Mouse (Mus musculus) limb, embryonic 10.5 days (tissue): ENCODE results near the gene Map2k6. TPM values are rescaled to one million over a fixed set of nuclear protein-coding genes. Genes with fewer than 3 reads are reported as not detected.

Experiments used
- DNase-seq: peaks from one replicate; pipeline ENCODE4 v3.0.0-alpha.2; 2017; ENCODE audit warnings: low spot score
- H3K27ac ChIP-seq: fragments of 300-500 bp; sonication (generic); 2 replicates; pipeline ENCODE4 v1.5.1; 2016; ENCODE audit warnings: mild to moderate bottlenecking
- H3K27me3 ChIP-seq: fragments of 300-500 bp; sonication (generic); 2 replicates; pipeline ENCODE4 v1.6.1; 2016; ENCODE audit warnings: low read depth, mild to moderate bottlenecking; ENCODE audit not compliant: poor library complexity, severe bottlenecking
- H3K36me3 ChIP-seq: fragments of 300-500 bp; sonication (generic); 2 replicates; pipeline ENCODE4 v1.6.1; 2016; ENCODE audit warnings: mild to moderate bottlenecking, moderate library complexity
- H3K4me1 ChIP-seq: fragments of 300-500 bp; sonication (generic); 2 replicates; pipeline ENCODE4 v1.6.1; 2016
- H3K4me3 ChIP-seq: fragments of 300-500 bp; sonication (generic); 2 replicates; pipeline ENCODE4 v1.5.1; 2016; ENCODE audit warnings: mild to moderate bottlenecking, moderate library complexity
- H3K9me3 ChIP-seq: fragments of 300-500 bp; sonication (generic); replicated peaks from 2 replicates; pipeline ENCODE4 v1.6.1; 2016; ENCODE audit warnings: mild to moderate bottlenecking
- WGBS: fragments of 180-500 bp; shearing (Covaris S2); methylation state at CpG from one replicate; pipeline ENCODE4 v1.1.7; 2016; 5-methylcytosine and 5-hydroxymethylcytosine counted together
- polyA plus RNA-seq: library from polyadenylated mRNA; unstranded; fragments of >200 nt; fragmentation: Nextera tagmentation; extraction: Ambion mirVana; gene quantifications from 2 replicates; pipeline ENCODE4 v1.2.1, GENCODE M21; 2016

Map2k6 gene
- polyA plus RNA-seq, 1 experiment from 2014 or later: 49.1 TPM

DNA sequence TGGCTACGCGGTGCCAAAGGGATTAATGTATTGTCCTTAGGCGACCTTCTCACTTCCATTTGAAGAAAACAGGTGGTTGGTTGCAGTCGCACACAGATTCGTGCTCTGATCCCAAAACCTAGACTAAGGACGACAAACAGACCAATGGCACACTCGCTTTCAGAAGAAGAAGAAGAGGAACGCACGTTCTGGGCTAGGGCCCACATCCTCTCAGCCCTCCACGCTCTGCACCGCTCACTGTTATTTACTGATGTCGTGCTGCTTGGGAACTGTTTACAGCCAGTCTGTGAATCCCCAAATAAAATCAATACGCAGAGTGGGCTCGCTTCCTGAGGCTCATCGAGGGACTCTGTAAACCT, 18.6 kb upstream of the Map2k6 start:
- 26% methylated on average over 15 of the region's 15 CpGs for WGBS
- H3K27ac ChIP-seq: peak overlapping the region; percentile 76
- H3K9me3 ChIP-seq: no peaks in the 10 kb centered on the region
- no peak for DNase-seq
- H3K4me1 ChIP-seq: peaks cover 11% of the 10 kb centered on the region
- no peaks in the 10 kb centered on the region for H3K27me3 ChIP-seq
- H3K4me3 ChIP-seq: peak overlapping the region; percentile 52
- no peaks in the 10 kb centered on the region for H3K36me3 ChIP-seq

DNA sequence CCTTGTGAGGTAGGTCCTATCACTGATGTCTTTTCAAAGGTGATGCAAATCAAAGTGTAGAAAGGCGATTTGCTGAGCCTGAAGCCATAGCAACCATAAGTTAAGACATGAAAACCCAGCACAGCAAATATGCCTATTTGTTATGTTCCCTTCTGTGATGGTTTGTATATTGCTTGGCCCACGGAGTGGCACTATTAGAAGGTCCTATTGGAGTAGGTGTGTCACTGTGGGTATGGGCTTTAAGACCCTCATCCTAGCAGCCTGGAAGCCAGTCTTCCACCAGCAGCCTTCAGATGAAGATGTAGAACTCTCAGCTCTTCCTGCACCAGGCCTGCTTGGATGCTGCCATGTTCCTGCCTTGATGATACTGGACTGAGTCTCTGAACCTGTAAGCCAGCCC, 13.4 kb upstream of the Map2k6 start:
- Histone ChIP-seq H3K4me3 (no peak overlapping the region), H3K4me1 (peaks cover under 1% of the 10 kb centered on the region; the same call in 1 of the 2 replicates), H3K9me3 (no peaks in the 10 kb centered on the region), H3K27me3 (no peaks in the 10 kb centered on the region), H3K36me3 (no peaks in the 10 kb centered on the region), H3K27ac (no peak overlapping the region)
- 92% methylated on average over 2 of the region's 2 CpGs for WGBS
- DNase-seq: no peak

DNA sequence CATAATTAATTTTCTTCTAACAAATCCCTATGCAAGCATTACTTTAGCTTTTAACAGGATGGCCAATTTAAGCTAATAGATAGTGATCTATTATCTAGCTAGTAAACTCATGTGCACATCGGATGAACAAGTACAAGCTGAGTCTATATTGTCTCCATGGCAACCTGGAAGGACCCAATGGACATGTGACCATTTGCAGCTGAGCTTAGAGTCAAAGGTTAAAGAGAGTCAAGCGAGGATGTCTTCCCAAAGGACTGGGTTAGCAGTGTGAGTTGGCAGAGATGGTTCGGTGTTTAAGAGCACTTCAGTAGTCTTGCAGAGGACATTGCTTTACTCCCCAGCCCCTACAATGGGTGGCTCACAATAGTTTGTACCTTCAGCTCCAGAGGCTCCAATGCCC, 6.2 kb upstream of the Map2k6 start:
- no peak for DNase-seq
- H3K9me3 ChIP-seq: no peaks in the 10 kb centered on the region
- WGBS: 81% methylated on average over 3 of the region's 3 CpGs
- no peaks in the 10 kb centered on the region for H3K36me3 ChIP-seq
- H3K4me1 ChIP-seq: peaks cover 7% of the 10 kb centered on the region; the same call in 1 of the 2 replicates
- H3K27me3 ChIP-seq: no peaks in the 10 kb centered on the region
- H3K27ac ChIP-seq: no peak overlapping the region
- H3K4me3 ChIP-seq: no peak overlapping the region

DNA sequence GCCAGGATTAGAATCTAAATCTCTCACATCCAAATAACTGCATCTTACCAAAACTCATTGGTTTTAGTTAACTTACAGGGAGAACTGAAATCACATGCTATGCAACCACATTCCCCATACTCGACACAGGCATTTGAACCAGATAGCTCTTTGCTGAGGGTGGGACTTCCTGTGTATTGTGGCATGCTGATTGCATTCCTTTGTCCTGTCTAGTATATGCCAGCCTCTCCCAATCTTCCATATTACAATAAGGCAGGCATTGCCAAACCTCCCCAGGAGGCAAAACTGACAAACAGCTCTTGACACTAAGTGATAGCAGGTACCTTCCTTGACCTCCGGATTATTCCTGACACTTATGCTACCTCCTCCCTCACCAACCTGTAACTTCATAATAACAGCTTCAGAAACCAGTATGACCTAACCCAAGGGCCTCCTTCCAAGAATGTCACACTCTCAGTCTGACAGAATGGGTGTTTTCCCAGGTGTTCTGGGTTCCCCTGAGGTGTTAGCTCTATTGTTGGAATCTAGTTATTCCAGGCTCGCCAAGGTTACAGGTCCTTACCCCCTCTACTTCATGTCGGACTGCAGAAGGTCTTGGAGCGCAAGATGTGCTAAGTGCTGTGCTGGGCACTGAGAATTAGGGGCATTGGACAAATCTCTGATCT, 4.0 kb upstream of the Map2k6 start:
- DNase-seq: no peak
- no peak overlapping the region for H3K27ac ChIP-seq
- no peaks in the 10 kb centered on the region for H3K27me3 ChIP-seq
- H3K4me3 ChIP-seq: no peak overlapping the region
- WGBS: 85% methylated on average over 5 of the region's 5 CpGs
- peaks cover 7% of the 10 kb centered on the region; the same call in 1 of the 2 replicates for H3K4me1 ChIP-seq
- H3K36me3 ChIP-seq: no peaks in the 10 kb centered on the region
- no peaks in the 10 kb centered on the region for H3K9me3 ChIP-seq

DNA sequence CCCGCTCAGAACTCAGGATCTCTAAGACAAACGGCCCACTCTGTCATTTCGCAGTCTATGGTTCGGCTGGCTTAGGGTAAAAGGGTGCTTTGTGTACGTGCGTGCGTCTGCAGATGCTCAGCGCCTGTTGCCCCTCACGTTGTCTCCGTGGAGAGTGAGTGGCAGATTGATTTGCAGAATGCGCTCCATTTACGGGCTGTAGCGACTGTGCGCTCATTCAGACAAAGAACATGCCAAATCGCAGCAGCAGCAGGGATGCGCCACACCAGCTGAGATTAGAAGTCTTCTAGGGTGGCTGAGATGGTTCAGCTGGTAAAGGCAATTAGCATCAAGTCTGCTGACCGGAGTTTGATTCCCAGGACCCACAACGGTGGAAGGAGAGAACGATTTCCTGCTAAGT, 2.8 kb upstream of the Map2k6 start:
- no peak overlapping the region; the same call in 1 of the 2 replicates for H3K27ac ChIP-seq
- peak overlapping the region; percentile 20; the same call in 1 of the 2 replicates for H3K4me3 ChIP-seq
- WGBS: 61% methylated on average over 19 of the region's 19 CpGs
- H3K9me3 ChIP-seq: no peaks in the 10 kb centered on the region
- no peak for DNase-seq
- H3K4me1 ChIP-seq: peaks cover 14% of the 10 kb centered on the region
- H3K27me3 ChIP-seq: no peaks in the 10 kb centered on the region
- no peaks in the 10 kb centered on the region for H3K36me3 ChIP-seq

DNA sequence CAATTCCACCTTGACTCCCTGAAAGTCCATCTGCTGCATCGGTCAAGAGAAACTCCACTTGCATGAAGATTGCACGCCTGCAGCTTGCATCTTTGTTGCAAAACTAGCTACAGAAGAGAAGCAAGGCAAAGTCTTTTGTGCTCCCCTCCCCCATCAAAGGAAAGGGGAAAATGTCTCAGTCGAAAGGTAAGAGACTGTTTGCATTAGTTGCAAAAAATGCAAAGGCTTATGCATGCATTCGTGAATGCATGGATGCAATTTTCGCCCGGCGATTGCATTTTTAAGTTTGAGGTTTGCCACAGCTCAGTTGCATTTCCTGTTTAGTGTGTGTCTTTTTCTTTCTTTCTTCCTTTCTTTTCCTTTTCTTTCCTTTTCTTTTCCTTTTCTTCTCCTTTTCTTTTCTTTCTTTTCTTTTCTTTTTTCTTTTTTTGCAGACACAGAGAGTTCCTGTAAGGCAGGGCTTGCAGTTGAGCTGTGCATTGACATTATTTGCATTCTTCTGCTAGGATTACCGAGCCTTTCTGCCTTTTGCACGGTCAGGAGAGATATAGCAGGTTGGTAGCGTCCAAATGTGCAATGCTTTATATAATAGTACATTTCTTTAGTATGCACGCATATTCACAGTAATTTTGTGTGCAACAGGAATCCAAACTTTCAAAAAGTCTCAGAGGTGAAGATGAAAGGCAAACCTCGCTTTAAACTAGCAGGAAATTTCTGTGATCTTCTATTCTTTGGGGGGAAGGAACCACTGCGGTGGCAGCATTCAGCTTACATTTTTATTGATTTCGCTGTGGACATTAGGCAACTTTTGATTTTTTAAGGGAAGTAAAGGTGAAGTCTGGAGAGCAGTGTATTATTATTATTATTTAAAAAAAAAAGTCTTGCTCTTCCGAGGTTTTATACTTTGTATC, 573 bp downstream of the Map2k6 start:
- Histone ChIP-seq H3K36me3 (0 out of 2 replicates have a peak, but pooled peaks cover 5% of the 10 kb centered on the region), H3K4me3 (peak overlapping the region; percentile 58), H3K4me1 (peaks cover 32% of the 10 kb centered on the region), H3K9me3 (no peaks in the 10 kb centered on the region), H3K27me3 (no peaks in the 10 kb centered on the region), H3K27ac (peak overlapping the region; percentile 86)
- WGBS: 18% methylated on average over 15 of the region's 15 CpGs
- no peak for DNase-seq

DNA sequence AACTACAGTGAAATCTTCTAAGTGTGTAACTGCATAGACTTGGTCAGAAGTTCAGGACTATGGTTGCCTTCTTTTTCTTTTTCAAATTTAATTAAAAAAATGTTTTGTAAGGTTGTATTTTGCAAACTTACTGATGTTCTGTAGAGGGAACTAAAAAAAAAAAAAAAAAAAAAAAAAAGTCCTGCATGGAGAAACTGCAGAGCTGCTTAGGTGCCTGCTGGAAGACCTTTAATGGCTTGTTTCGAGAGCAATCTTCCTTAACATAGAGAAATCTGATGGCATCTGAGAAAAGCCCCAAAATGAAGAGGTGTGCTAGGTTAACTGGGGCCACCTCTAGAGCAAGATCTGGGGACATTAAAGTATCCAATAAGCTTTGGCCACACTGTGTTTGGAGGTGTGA, 1.4 kb downstream of the Map2k6 start:
- no peak for DNase-seq
- Histone ChIP-seq H3K36me3 (0 out of 2 replicates have a peak, but pooled peaks cover 5% of the 10 kb centered on the region), H3K9me3 (no peaks in the 10 kb centered on the region), H3K4me3 (peak overlapping the region; percentile 58), H3K27ac (no peak overlapping the region), H3K27me3 (no peaks in the 10 kb centered on the region), H3K4me1 (peaks cover 32% of the 10 kb centered on the region)
- 39% methylated on average over 1 of the region's 1 CpGs for WGBS

DNA sequence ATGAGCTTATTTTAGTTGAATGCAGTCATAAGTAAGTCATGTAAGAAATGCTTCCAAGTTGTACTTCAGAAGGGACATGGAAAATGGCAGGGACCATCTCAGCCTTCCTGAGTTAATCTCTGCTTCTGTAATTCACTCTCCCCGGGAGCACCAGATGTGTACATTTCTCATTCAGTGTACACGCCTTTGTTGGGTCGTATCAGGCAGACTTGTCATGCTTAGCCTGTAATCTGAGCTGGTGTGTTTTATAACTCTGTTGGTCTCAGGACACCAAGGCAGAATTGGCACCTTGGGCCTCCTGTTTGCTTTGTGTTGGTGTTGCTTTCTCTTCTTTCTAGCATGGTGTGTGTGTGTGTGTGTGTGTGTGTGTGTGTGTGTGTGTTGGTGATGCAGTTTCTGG, 3.7 kb downstream of the Map2k6 start:
- Histone ChIP-seq H3K27ac (no peak overlapping the region), H3K9me3 (no peaks in the 10 kb centered on the region), H3K4me3 (no peak overlapping the region), H3K36me3 (peaks cover 13% of the 10 kb centered on the region), H3K27me3 (no peaks in the 10 kb centered on the region), H3K4me1 (peaks cover 24% of the 10 kb centered on the region)
- WGBS: 29% methylated on average over 3 of the region's 3 CpGs
- no peak for DNase-seq

DNA sequence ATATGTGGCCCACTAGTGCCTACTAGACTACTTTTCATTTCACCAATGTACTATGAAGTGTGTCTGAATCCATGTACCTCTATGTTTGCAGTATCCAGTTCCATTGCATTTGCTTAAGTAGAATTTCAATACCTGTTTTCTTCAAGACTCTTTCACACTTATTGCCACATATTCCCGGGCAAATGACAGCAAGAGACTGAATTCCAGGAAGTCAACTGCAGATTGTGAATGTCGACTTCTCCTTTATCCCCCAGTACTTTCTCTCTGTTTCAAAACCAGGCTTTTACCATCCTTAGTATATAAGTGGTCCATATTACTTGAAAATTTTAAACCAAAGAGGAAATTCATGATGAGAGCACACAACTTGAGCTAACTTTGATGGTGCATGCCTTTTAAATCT, 4.7 kb downstream of the Map2k6 start:
- WGBS: 94% methylated on average over 2 of the region's 2 CpGs
- no peak for DNase-seq
- H3K36me3 ChIP-seq: peaks cover 13% of the 10 kb centered on the region

DNA sequence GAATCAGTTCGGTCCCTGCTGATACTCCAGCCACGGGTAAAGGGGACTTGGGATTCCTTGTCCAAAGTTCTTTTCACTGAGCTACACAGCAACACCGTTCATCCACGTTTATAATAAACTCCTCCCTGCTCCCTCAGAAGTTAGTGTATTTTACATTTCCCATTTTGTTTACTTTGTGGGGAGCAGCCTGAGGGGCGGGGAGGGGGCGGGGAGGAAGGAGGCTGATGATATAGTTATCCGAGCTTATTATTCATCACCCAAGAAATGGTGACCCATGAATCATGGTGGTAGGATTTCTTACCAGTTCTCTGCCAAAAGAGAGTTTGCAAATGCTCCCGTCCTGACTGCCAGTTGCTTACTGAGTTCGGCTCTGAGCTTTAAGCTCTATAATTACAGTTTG, 6.7 kb downstream of the Map2k6 start:
- peaks cover 21% of the 10 kb centered on the region for H3K4me1 ChIP-seq
- WGBS: 80% methylated on average over 9 of the region's 9 CpGs
- H3K27me3 ChIP-seq: no peaks in the 10 kb centered on the region
- no peak overlapping the region for H3K27ac ChIP-seq
- DNase-seq: no peak
- no peaks in the 10 kb centered on the region for H3K9me3 ChIP-seq
- H3K4me3 ChIP-seq: no peak overlapping the region
- H3K36me3 ChIP-seq: peaks cover 20% of the 10 kb centered on the region

More for the DNA sequence above, 4.7 kb downstream of the Map2k6 start:
- H3K27me3 ChIP-seq: no peaks in the 10 kb centered on the region
- no peak overlapping the region for H3K4me3 ChIP-seq
- H3K9me3 ChIP-seq: no peaks in the 10 kb centered on the region
- no peak overlapping the region for H3K27ac ChIP-seq
- peaks cover 24% of the 10 kb centered on the region for H3K4me1 ChIP-seq

DNA sequence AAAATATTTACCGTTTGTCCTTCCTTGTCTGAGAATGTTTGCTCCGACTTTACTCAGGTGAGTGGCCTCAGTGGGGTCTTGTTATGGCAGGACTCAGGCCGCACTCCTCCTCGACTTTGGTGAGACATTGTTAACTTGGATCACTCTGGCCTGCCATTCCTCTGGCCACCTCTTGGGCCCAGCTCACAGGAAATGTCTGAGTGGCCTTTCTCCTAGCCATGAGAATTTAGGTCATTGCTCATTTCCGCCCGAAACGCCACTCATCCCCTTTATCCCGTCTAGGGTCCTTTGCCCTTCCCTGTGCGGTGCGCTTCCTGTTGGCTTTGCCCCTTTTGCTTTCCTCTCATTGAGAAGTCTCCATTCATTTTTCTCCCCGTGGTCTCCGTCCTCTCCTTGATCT, 10.2 kb downstream of the Map2k6 start:
- H3K4me3 ChIP-seq: no peak overlapping the region
- no peaks in the 10 kb centered on the region for H3K27me3 ChIP-seq
- H3K36me3 ChIP-seq: peaks cover 23% of the 10 kb centered on the region
- H3K27ac ChIP-seq: peak overlapping the region; percentile 10; the same call in 1 of the 2 replicates
- DNase-seq: no peak
- H3K9me3 ChIP-seq: no peaks in the 10 kb centered on the region
- WGBS: 92% methylated on average over 12 of the region's 12 CpGs
- no peaks in the 10 kb centered on the region for H3K4me1 ChIP-seq

DNA sequence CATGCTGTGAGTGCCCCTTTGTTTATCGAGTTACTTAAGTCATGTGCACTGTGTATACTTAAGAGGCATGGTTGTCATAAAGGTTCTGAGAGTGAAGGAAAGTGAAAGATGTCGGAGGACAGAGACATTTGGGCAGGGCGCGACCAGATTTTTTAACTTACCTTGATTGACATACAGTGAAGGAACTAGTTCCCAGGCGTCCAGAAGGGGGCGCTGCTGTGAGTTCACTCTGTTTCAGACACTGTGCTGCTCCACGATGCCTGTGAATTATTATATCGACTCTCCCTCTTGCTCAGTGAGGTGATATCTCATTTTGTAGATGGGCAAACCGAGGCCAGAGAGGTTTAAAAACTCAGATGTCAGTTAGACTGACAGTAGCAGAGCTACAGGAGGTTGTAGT, 10.9 kb downstream of the Map2k6 start:
- Histone ChIP-seq H3K4me1 (no peaks in the 10 kb centered on the region), H3K4me3 (no peak overlapping the region), H3K36me3 (peaks cover 22% of the 10 kb centered on the region), H3K27me3 (no peaks in the 10 kb centered on the region), H3K27ac (no peak overlapping the region), H3K9me3 (no peaks in the 10 kb centered on the region)
- WGBS: 72% methylated on average over 9 of the region's 9 CpGs
- no peak for DNase-seq

DNA sequence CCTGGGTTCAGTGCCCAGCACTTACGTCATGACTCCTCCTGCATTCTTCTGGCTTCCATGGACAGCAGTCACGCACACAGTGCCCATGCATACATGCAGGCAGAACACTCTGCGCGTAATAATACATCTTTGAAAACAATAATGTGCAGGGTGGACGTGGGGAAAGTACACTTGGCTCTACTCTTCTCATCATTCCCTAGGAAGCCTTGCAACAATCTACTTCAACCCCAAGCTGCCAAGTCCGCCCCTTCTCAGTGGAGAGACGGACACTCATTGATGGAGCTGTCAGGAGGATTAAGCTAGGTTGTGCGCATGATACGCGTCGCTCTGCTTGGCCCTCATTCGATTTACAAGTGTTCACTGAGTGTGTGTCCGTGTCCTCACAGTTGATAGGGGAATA, 12.7 kb downstream of the Map2k6 start:
- H3K36me3 ChIP-seq: peaks cover 21% of the 10 kb centered on the region
- H3K4me1 ChIP-seq: no peaks in the 10 kb centered on the region
- H3K27me3 ChIP-seq: no peaks in the 10 kb centered on the region
- H3K4me3 ChIP-seq: no peak overlapping the region
- H3K27ac ChIP-seq: no peak overlapping the region
- DNase-seq: no peak
- WGBS: 95% methylated on average over 13 of the region's 13 CpGs
- no peaks in the 10 kb centered on the region for H3K9me3 ChIP-seq
